Mouse (Mus musculus) limb, embryonic 11.5 days (tissue): Measurements from ENCODE around the gene Acot11. TPM values are rescaled to one million over a fixed set of nuclear protein-coding genes. Genes with fewer than 3 reads are reported as not detected.

Experiments
- ATAC-seq: fragments of 200-750 bp; cut with Nextera tagmentation; 2 replicates; pipeline ENCODE4 v1.8.0; 2017; ENCODE audit warnings: low read depth; ENCODE audit not compliant: insufficient number of reproducible peaks, low FRiP score, low TSS enrichment
- DNase-seq: peaks from one replicate; pipeline ENCODE4 v3.0.0-alpha.2; 2015; ENCODE audit warnings: low spot score
- H3K27ac ChIP-seq: fragments of 300-500 bp; sonication (generic); replicated peaks from 2 replicates; pipeline ENCODE4 v1.5.1; 2014; ENCODE audit warnings: low read depth, mild to moderate bottlenecking, low read length
- H3K27me3 ChIP-seq: fragments of 300-500 bp; sonication (generic); 2 replicates; pipeline ENCODE4 v1.6.1; 2014; ENCODE audit warnings: mild to moderate bottlenecking, low read length, mixed read lengths; ENCODE audit not compliant: control insufficient read depth, insufficient read depth
- H3K36me3 ChIP-seq: fragments of 300-500 bp; sonication (generic); 2 replicates; pipeline ENCODE4 v1.6.1; 2014; ENCODE audit warnings: mild to moderate bottlenecking, low read length, moderate library complexity, mixed read lengths; ENCODE audit not compliant: control insufficient read depth, insufficient read depth
- H3K4me1 ChIP-seq: fragments of 300-500 bp; sonication (generic); 2 replicates; pipeline ENCODE4 v1.6.1; 2014; ENCODE audit warnings: low read length, mixed read lengths; ENCODE audit not compliant: control insufficient read depth, insufficient read depth
- H3K4me2 ChIP-seq: fragments of 300-500 bp; sonication (generic); 2 replicates; pipeline ENCODE4 v1.6.1; 2014; ENCODE audit warnings: low read depth, mild to moderate bottlenecking, moderate library complexity; ENCODE audit not compliant: severe bottlenecking
- H3K4me3 ChIP-seq: fragments of 300-500 bp; sonication (generic); 2 replicates; pipeline ENCODE4 v1.5.1; 2014; ENCODE audit warnings: low read depth, low read length
- H3K9ac ChIP-seq: fragments of 300-500 bp; sonication (generic); 2 replicates; pipeline ENCODE4 v1.6.1; 2014; ENCODE audit warnings: mild to moderate bottlenecking, low read length
- H3K9me3 ChIP-seq: fragments of 300-500 bp; sonication (generic); 2 replicates; pipeline ENCODE4 v1.6.1; 2016; ENCODE audit warnings: low read length; ENCODE audit not compliant: control insufficient read depth
- WGBS: fragments of 180-500 bp; shearing (Covaris S2); extraction: QIAGEN DNeasy Blood & Tissue Kit; methylation state at CpG from one replicate; pipeline ENCODE4 v1.1.7; 2014; 5-methylcytosine and 5-hydroxymethylcytosine counted together
- polyA plus RNA-seq: library from polyadenylated mRNA; unstranded; fragments of >200 nt; fragmentation: Nextera tagmentation; extraction: Ambion mirVana; gene quantifications from 2 replicates; pipeline ENCODE4 v1.2.1, GENCODE M21; 2014

Acot11 gene
- polyA plus RNA-seq, 1 experiment from 2014 or later = 6.5 TPM

DNA sequence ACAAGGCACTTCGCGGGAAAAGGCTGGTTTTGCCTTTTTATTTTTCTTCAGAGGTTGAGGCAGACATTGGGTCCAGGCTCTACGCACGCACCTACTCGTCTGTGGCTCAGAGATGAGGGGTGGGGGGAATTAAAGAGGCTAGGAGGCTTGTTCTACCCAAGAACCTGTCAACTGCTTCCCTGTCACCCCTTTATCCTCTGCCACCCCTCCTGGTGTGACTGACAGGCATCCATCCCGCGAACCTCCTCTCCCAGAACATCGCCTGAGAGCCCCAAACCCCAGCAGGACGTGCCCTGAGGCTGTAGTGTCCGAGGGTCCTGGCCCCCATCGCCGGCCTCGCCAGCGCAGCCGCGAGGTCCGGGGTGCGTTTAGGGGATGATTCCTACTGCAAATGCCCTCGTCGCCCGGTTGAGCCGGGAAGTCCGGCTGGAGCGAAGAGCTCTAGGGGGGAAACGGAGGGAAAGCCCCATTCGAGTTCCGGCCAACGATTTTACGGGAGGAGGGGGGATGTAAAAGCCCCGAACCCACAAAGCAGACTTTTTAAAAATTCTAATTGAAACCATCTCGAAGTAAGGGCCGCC is 34.5 kb upstream of the Acot11 start:
- H3K27me3 ChIP-seq = no peaks in the 10 kb centered on the region
- under 1% methylated on average over 32 of the region's 32 CpGs for WGBS
- ATAC-seq = peak; percentile 2; the same call in 1 of the 2 replicates
- H3K4me3 ChIP-seq = peak overlapping the region; percentile 44
- H3K4me2 ChIP-seq = peak overlapping the region; percentile 74
- peak; percentile 75 for DNase-seq
- peaks cover 61% of the 10 kb centered on the region for H3K4me1 ChIP-seq
- H3K9me3 ChIP-seq = no peaks in the 10 kb centered on the region
- H3K27ac ChIP-seq = peak overlapping the region; percentile 94
- no peaks in the 10 kb centered on the region for H3K36me3 ChIP-seq
- H3K9ac ChIP-seq = peak overlapping the region; percentile 57

DNA sequence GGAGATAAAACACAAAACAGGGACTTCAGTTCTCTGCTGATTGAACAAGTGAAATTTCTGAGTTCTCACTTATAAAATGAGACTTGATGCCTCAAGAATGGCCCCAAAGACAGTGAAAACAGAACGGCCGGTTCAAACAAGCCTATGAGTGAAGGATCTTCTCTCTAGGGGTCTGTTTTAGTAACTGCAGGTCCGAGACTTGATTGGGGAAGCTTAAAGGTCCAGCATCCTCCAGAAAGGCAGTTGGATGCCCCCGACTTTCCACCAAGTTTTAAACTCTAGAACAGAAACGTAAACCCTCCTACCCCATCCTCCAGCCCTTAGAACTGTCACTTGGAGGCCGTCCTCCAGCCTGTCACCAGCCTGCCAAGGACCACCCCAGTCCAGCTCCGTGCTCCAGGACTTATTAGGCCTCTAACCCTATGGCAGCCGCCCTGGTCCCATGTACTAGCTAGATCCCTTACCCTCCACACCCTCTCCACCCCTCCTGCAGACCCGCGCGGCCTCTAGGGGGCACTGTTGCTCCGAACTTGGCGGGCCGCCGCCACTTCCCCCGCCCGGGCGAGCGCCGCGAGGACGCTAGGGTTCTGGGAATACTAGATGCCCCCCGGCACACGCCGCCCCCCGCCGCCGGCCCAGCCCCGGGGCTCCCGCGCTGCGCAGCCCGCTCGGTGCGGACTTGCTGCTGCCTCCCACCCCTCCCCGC is 33.9 kb upstream of the Acot11 start:
- WGBS = 2% methylated on average over 36 of the region's 36 CpGs
- DNase-seq (peak; percentile 100), ATAC-seq (peak; percentile 89)
- peak overlapping the region; percentile 57 for H3K9ac ChIP-seq
- no peaks in the 10 kb centered on the region for H3K9me3 ChIP-seq
- H3K27ac ChIP-seq = peak overlapping the region; percentile 94
- peak overlapping the region; percentile 74 for H3K4me2 ChIP-seq
- peaks cover 57% of the 10 kb centered on the region for H3K4me1 ChIP-seq
- H3K27me3 ChIP-seq = no peaks in the 10 kb centered on the region
- H3K4me3 ChIP-seq = peak overlapping the region; percentile 44
- no peaks in the 10 kb centered on the region for H3K36me3 ChIP-seq

DNA sequence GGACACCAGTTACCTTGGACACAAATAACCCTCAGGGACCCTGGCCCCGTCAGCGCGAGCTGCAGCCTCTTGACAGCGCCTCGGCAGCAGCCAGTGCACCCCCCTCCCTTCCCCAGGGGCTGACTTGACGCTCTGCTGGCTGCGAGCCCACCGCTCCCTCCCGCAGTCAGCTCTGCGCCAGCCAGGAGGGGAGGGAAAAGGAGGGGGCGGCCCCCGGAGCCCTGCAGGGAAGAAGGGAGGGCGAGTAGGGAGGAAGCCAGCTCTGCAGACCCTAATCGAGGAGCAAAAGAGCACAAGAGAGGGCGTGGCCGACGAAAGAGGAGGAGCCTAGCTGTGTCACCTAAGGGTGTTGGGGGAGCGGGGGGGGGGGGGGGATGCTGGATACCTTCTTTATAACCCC is 33.2 kb upstream of the Acot11 start:
- peaks cover 50% of the 10 kb centered on the region for H3K4me1 ChIP-seq
- peak overlapping the region; percentile 46 for H3K4me2 ChIP-seq
- no peaks in the 10 kb centered on the region for H3K36me3 ChIP-seq
- DNase-seq = peak; percentile 80
- peak overlapping the region; percentile 31 for H3K9ac ChIP-seq
- peak overlapping the region; percentile 7; the same call in 1 of the 2 replicates for H3K4me3 ChIP-seq
- H3K27me3 ChIP-seq = no peaks in the 10 kb centered on the region
- no peak; the same call in 1 of the 2 replicates for ATAC-seq
- 1% methylated on average over 16 of the region's 18 CpGs for WGBS
- peak overlapping the region; percentile 54; the same call in 1 of the 2 replicates for H3K27ac ChIP-seq
- no peaks in the 10 kb centered on the region for H3K9me3 ChIP-seq

DNA sequence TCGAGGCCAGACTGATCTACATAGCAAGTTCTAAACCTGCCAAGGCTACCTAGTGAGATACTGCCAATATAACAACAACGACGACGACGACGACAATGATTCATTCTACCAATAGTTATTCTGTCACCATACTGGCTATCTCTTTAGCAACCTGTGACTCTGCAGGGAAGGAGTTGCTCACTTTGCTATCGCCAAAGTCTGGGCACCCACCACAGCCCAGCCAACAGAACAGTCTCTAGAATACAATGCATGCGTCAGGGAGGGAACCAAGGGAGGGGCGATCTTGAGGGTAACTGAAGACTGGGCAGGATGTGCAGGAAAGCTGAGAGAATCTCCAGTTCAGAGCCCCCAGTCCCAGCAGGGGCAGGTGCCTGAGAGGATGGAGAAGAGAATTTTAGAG is 32.6 kb upstream of the Acot11 start:
- ATAC-seq (no peak), DNase-seq (no peak)
- Histone ChIP-seq H3K4me1 (peaks cover 46% of the 10 kb centered on the region), H3K4me3 (peak overlapping the region; percentile 7; the same call in 1 of the 2 replicates), H3K27ac (peak overlapping the region; percentile 54; the same call in 1 of the 2 replicates), H3K36me3 (no peaks in the 10 kb centered on the region), H3K9ac (peak overlapping the region; percentile 31), H3K9me3 (no peaks in the 10 kb centered on the region), H3K27me3 (no peaks in the 10 kb centered on the region), H3K4me2 (peak overlapping the region; percentile 46)
- 7% methylated on average over 9 of the region's 9 CpGs for WGBS

DNA sequence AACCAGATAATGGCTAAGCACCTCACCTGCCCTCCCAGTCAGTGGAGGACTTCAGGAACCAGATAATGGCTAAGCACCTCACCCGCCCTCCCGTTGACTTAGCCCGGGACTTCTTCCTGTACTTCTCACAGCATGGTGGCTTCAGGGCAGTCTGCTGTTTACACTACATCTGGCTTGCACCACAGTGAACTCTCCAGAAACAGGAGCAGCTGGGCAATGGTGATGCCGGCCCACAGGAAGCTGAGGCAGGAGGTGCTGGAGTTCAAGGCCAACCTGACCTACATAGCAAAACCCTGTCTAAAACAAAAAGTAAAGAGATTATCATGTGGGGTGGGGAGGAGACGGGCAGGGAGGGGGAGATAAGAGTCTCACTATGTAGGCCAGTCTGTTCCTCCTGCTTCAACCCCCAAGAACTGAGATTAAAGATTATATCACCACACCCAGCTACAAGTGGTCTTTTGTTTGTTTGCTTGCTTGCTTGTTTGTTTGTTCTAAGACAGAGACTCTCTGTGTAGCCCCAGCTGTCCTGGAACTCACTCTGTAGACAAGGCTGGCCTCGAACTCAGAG is 25.8 kb upstream of the Acot11 start:
- Histone ChIP-seq H3K4me3 (no peak overlapping the region), H3K9ac (no peak overlapping the region), H3K4me2 (no peak overlapping the region), H3K4me1 (peaks cover 30% of the 10 kb centered on the region), H3K27ac (no peak overlapping the region), H3K9me3 (no peaks in the 10 kb centered on the region), H3K36me3 (no peaks in the 10 kb centered on the region), H3K27me3 (no peaks in the 10 kb centered on the region)
- WGBS = 62% methylated on average over 6 of the region's 6 CpGs
- DNase-seq = no peak
- no peak for ATAC-seq

DNA sequence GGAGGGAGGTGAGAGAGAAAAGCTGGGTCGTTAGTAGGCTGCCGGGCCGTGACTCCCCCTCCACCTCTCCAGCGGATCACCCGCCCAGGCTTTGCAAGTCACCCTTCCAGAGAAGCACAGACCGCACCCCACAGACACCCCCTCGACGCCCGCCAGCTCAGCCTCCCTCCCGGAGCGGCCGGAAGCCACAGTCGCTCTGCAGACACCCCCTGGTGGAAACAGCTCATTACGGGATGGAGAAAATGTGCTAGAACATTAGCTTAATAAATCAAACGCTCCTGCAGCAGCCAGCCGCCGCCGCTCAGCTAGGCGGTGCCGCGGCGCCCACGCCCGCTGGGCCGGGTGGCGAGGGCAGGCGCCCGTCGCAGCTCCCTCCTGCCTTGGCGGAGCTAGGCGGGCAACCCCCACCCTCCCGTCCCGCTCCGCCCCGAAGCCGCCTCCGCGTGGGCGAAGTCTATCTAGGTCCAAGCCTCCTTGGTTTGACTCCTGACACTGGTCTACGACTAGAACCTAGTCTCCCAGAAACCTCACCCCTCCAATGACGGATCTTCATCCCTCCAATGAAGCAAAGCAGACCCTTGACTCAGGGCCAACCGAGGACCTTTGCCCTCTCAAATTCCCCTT is 23.1 kb upstream of the Acot11 start:
- no peaks in the 10 kb centered on the region for H3K27me3 ChIP-seq
- peak overlapping the region; percentile 68 for H3K27ac ChIP-seq
- H3K4me1 ChIP-seq = peaks cover 36% of the 10 kb centered on the region
- peak overlapping the region; percentile 63 for H3K4me2 ChIP-seq
- ATAC-seq (peak; percentile 73; the same call in 1 of the 2 replicates), DNase-seq (peak; percentile 84)
- WGBS = under 1% methylated on average over 42 of the region's 42 CpGs
- H3K4me3 ChIP-seq = peak overlapping the region; percentile 19
- H3K9me3 ChIP-seq = no peaks in the 10 kb centered on the region
- H3K36me3 ChIP-seq = no peaks in the 10 kb centered on the region
- H3K9ac ChIP-seq = 0 out of 2 replicates have a peak overlapping the region, but pooled peaks have one; percentile 24

DNA sequence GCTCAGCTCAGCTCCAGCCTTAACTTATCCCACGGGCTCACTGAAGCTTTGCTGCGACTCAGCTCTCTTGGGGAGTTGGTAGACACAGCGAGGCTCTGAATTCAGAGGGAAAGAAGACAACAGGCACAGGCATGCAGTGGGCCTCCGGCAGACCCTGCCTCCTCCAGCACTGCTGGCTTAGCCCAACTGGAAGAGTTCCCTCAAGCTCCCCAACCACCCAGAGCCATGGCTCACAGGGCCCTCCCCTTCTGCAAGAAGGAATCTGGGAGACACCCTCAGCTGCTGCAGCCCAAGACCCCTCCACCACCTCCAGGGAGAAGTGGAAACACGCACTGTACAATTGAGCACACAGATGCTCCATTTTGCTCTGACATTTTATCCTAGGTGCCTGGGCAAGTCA is 20.4 kb upstream of the Acot11 start:
- H3K4me2 ChIP-seq = no peak overlapping the region
- ATAC-seq (no peak), DNase-seq (no peak)
- WGBS = 53% methylated on average over 5 of the region's 5 CpGs
- no peaks in the 10 kb centered on the region for H3K9me3 ChIP-seq
- H3K4me3 ChIP-seq = no peak overlapping the region
- H3K36me3 ChIP-seq = no peaks in the 10 kb centered on the region
- no peaks in the 10 kb centered on the region for H3K27me3 ChIP-seq
- peaks cover 36% of the 10 kb centered on the region for H3K4me1 ChIP-seq
- H3K27ac ChIP-seq = no peak overlapping the region; the same call in 1 of the 2 replicates
- H3K9ac ChIP-seq = no peak overlapping the region

DNA sequence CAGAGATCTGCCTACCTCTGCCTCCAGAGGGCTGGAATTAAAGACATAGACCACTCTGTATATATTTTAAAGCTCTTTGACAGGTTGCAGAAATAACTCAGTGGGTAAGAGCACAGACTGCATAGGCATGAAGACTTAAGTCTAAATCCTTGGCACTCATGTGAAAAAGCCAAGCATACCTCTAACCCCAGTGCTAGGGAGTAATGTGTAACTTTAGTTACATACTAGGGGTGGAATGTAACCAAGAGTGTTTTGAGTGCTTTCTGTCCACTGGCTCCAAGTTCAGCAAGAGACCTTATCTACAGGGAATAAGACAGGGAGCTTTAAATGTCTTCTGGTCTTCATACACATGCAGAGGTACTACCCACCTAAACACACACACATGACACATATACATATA is 14.6 kb upstream of the Acot11 start:
- no peak overlapping the region for H3K27ac ChIP-seq
- H3K4me2 ChIP-seq = no peak overlapping the region
- peaks cover 13% of the 10 kb centered on the region for H3K4me1 ChIP-seq
- no peak for DNase-seq
- no peaks in the 10 kb centered on the region for H3K9me3 ChIP-seq
- no peak overlapping the region for H3K9ac ChIP-seq
- no peak overlapping the region for H3K4me3 ChIP-seq
- no peaks in the 10 kb centered on the region for H3K27me3 ChIP-seq
- ATAC-seq = no peak
- H3K36me3 ChIP-seq = no peaks in the 10 kb centered on the region
